Mouse (Mus musculus) lung, postnatal 25 days (tissue): ENCODE data around the gene Alkbh7.
A peak's percentile ranks its signal among the peaks of the same experiment; 100 is the strongest.

Experiments
- DNase-seq: peaks from one replicate; pipeline ENCODE4 v3.0.0; 2022; ENCODE audit warnings: low spot score

Gene Alkbh7

GRCm38 (mm10) chr17:56988441-56988840 is 8.7 kb upstream of the Alkbh7 start:
- no peak for DNase-seq

DNA sequence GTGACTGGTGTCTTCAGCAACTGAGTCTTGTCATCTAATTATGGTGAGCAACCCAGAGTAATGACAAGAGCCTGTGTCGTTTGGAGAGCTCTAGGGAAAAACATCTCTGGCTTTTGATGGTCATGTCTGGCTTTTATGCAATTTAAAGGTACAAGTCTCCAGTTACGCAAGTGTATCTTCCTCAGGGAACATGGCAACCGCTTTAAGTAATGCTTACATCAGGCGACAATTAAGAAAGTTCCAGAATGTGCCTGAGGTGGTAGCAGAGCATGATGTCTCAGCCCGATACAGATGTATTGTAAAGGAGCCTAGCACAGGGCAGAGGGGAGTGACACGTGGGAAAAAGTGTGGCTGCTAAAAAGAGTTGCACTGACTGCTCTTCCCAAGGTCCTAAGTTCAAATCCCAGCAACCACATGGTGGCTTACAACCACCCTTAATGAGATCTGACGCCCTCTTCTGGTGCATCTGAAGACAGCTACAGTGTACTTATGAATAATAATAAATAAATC is 8.2 kb upstream of the Alkbh7 start:
- no peak for DNase-seq

GRCm38 (mm10) chr17:56989467-56990114 is 7.5 kb upstream of the Alkbh7 start:
- DNase-seq: peak; percentile 85

GRCm38 (mm10) chr17:56990115-56990746 is 6.9 kb upstream of the Alkbh7 start, which contains the start of gene Clpp:
Gene Clpp, plus strand, starts transcription at chr17:56990305.
- peak; percentile 98 for DNase-seq

DNA sequence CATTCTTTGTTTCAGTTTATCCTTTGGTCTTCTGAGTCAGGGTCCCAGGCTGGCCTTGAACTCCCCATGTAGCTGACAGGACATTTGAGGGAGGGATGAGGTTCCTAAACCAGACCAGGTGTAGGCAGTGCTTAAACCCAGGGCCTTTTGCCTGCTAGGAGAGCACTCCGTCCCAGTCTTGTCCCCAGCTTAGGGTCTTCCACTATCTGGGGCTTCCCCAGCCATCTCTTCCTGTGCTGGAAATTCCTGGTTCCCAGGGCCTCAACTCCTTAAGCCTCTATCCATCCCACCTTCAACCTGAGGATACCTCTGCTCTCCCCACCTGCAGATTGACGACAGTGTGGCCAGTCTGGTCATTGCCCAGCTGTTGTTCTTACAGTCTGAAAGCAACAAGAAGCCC is 6.2 kb upstream of the Alkbh7 start:
- DNase-seq: no peak

GRCm38 (mm10) chr17:56995046-56995445 is 2.1 kb upstream of the Alkbh7 start:
- DNase-seq: no peak

- DNase-seq: no peak
Observed at GRCm38 (mm10) chr17:56996506-56996905, 633 bp upstream of the Alkbh7 start.

- DNase-seq: no peak
Observed at GRCm38 (mm10) chr17:56999414-56999813, 2.3 kb downstream of the Alkbh7 start.

DNA sequence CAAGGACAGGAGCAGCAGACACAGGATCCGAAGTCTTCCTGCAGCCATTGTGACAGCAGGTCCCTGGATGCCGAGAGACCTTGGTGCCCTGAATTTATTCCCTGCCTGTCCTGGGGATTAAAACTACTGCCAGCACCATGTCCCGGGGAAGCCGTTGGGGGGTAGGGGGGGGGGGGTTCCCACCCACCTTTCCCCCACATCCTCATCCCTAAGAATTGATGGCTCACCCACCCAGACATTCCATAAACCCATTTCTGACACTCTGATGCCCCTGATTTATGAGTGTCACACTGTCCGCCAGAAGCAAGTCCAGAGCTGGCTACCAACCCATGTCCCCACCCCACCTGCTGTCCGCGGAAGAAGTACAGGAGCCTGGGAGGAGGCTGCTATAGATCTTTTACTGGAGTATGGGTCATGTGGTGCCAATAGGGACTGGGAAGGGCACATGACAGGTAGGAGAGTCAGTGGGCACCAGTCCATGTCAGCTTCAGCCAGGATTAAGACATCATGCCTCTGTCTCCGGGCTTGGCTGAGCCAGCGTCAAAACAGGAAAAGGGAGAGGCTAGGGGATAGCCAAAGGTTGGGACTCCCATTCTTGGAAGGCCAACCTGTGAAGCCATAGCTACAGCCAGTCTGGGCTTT is 3.0 kb downstream of the Alkbh7 start, which contains the start of gene Pspn:
Gene Pspn, minus strand, starts transcription at position 51 of the 642 bp plus-strand sequence.
- no peak for DNase-seq

DNA sequence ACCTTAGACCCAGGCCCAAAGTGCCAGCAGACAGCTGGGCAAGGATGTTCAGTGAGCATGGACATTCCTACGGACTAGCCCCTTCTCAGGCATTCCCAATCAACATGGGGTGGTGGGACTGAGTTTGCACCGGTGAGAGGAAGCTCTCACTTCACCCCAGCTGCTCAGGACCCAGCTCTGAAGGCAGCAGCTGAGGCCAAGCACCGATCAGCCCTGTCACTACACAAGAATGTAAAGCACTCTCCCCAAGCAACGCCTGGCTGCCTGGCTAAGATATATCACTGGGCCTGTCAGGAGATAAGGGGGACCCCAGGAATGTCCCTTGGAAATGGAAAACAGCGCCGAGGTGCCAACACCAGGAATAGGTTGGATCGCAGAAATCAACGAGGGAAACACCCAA is 4.1 kb downstream of the Alkbh7 start:
- no peak for DNase-seq

DNA sequence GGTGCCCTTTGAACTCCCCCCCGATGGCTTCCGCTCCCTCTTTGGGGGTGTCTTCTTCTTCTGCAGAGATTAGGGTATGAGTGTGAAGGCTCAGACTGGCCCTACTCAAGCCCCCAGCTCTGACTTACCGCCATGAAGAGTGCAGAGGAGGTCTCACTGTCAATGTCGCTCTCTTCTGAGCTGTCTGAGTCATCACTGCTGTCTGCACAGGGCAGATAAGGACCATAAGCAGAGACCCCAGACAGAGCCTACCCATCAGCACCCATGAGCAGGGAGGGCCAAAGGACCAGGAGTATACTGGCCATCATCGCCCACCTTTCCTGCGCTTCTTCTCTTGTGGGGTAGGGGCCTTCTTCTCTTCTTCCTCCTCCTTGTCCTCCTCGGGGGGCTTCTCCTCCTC is 6.9 kb downstream of the Alkbh7 start:
- DNase-seq: no peak

- DNase-seq: no peak
Observed at GRCm38 (mm10) chr17:57007137-57007905, 10.2 kb downstream of the Alkbh7 start.

DNA sequence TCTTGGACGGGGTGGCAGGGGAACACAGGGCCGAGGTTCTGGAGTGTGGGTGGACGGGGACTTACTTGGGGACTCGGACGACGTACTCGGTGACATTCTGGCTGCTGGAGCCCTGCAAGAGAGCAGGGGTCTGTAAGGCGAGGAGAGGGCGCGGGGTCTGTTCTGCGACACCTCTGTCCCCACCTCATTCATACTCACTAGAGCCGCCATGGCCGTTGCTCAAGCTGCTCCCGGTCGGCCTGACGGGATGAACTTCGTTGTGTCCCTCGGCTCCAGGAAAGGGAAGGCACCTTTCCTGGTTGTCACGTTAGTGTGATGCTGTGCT is 13.7 kb downstream of the Alkbh7 start:
- DNase-seq: no peak

- DNase-seq: peak; percentile 92
Observed at GRCm38 (mm10) chr17:57011236-57012141, 14.3 kb downstream of the Alkbh7 start, which contains the start of the genes Gtf2f1 and Gm17949. Gene Gtf2f1, minus strand, starts transcription at chr17:57011288. Gene Gm17949, plus strand, starts transcription at chr17:57011469.

DNA sequence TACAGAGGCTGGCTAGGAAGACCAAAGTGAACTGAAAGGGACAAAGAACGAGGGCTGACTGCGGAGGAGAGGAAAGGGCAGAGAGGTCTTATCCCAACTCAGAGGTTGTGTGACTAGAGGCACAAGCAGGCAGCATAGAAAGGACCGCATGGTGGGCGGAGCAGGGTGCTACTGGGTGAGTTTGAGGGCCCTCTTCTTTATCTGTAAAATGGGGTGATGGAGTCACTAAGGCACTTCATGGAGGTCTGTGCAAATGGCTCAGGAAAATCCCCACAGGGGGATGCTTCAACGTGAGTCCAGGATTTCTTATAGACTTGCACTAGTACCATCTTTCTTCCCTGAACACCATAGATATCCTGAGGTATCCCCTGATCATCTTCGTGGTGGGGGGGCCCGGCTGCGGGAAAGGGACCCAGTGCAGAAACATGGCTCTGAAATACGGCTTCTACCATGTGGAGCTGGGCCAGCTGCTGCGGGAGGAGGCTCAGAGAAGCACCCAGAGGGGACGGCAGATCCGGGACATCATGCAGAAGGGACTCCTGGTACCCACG is 15.2 kb downstream of the Alkbh7 start:
- DNase-seq: no peak

GRCm38 (mm10) chr17:57019693-57020092 is 22.6 kb downstream of the Alkbh7 start:
- DNase-seq: no peak

GRCm38 (mm10) chr17:57020960-57021359 is 23.8 kb downstream of the Alkbh7 start:
- no peak for DNase-seq

- DNase-seq: no peak
Observed at GRCm38 (mm10) chr17:57027471-57027870, 30.3 kb downstream of the Alkbh7 start.

GRCm38 (mm10) chr17:57029691-57030090 is 32.6 kb downstream of the Alkbh7 start:
- no peak for DNase-seq

GRCm38 (mm10) chr17:57030931-57031660 is 34.0 kb downstream of the Alkbh7 start, which contains the start of gene Khsrp:
Gene Khsrp, minus strand, starts transcription at chr17:57031522.
- DNase-seq: no peak
